In genomic region chr8:122678061-122678895, GRCm38 (mm10) we compare ENCODE assay signal across 9 mouse cellular contexts. TPM values are rescaled to one million over a fixed set of nuclear protein-coding genes. Genes with fewer than 3 reads are reported as not detected.
A peak's percentile ranks its signal among the peaks of the same experiment; 100 is the strongest.
DNase-seq lines count a peak whose midpoint lies in the region; ATAC-seq lines count a peak whose summit lies in the region.
"Had no signal": no experiment of that assay in that cellular context is flagged by ENCODE, and none has a peak within 500 bp of the region (broad histone marks: within the 10 kb centered on the region; RNA-seq: fewer than 3 reads in every experiment).

No protein-coding gene starts in this region.

- H3K27me3 ChIP-seq in hindbrain, embryonic 12.5 days, result peaks cover 81% of the 10 kb centered on the region

- no peaks in the 10 kb centered on the region for H3K36me3 ChIP-seq in hindbrain, embryonic 12.5 days

- peak; percentile 83 for ATAC-seq in hindbrain, embryonic 12.5 days (ENCODE audit: low FRiP score)

- H3K4me2 ChIP-seq in hindbrain, embryonic 12.5 days (replicated peaks), result peak overlapping the region; percentile 92

- H3K9ac ChIP-seq in hindbrain, embryonic 12.5 days, result peak overlapping the region; percentile 88

- H3K27ac ChIP-seq in hindbrain, embryonic 12.5 days, result peak overlapping the region; percentile 96

- H3K4me1 ChIP-seq in hindbrain, embryonic 12.5 days, result peaks cover 64% of the 10 kb centered on the region

- no peaks in the 10 kb centered on the region for H3K9me3 ChIP-seq in hindbrain, embryonic 12.5 days (replicated peaks)

- peak overlapping the region; percentile 77 for H3K4me3 ChIP-seq in hindbrain, embryonic 12.5 days

- under 1% methylated on average over 106 of the region's 127 CpGs for WGBS in hindbrain, embryonic 12.5 days

- peak; percentile 59 for DNase-seq in Muller cell, postnatal 12 days (ENCODE audit: inconsistent ontology term)
- DNase-seq in cerebellum, postnatal 10 days, result peak; percentile 95 to 96
- peak; percentile 60 to 71 for DNase-seq in frontal cortex, postnatal 14 days (ENCODE audit: low spot score in 2 of 2)
- DNase-seq in layer of hippocampus, postnatal 36 days, result peak; percentile 82 to 86
- DNase-seq in lung, postnatal 4 days, result peak; percentile 88 to 90
- peak; percentile 76 to 82 for DNase-seq in right cerebral cortex, adult 2 months (ENCODE audit: low spot score in 2 of 2)
- DNase-seq in urinary bladder, postnatal 25 days (ENCODE audit: low spot score), result peak; percentile 78

RNA-seq across cellular contexts. Expression of gene Cbfa2t3, which starts 20.6 kb away (rescaled TPM):
- 17.1 and 17.3 TPM in 2 replicates for polyA plus RNA-seq in hindbrain, embryonic 12.5 days (2016; fragmentation: Nextera tagmentation; extraction: Ambion mirVana)
- total RNA-seq in layer of hippocampus, postnatal 36 days (2021), result 10 to 100 TPM; 47.2 to 50.2 TPM

RNA-seq across cellular contexts. Expression of gene Pabpn1l, which starts 55.7 kb away (rescaled TPM):
- not detected in 2 replicates for polyA plus RNA-seq in hindbrain, embryonic 12.5 days (2016; fragmentation: Nextera tagmentation; extraction: Ambion mirVana)
- total RNA-seq in layer of hippocampus, postnatal 36 days (2021), result under 1 TPM in 1 of 2 experiments, not detected in 1; 0.35 TPM
- polyA plus RNA-seq: frontal cortex, adult 2 months had no signal

Comparison
In these comparisons a context has a peak if more than half of its experiments do, and no peak if none do; other contexts are left out.
1. Peak in every context shown above with its lines: DNase-seq, ATAC-seq, H3K4me3 ChIP-seq and H3K27ac ChIP-seq.